Comparison of ENCODE assay signal across 30 mouse cellular contexts in genomic region chr7:55519579-55519978, GRCm38 (mm10).
DNase-seq lines count a peak whose midpoint lies in the region; ATAC-seq and TF ChIP-seq lines count a peak whose summit lies in the region.
"Had no signal": no experiment of that assay in that cellular context is flagged by ENCODE, and none has a peak within 500 bp of the region (broad histone marks: within the 10 kb centered on the region; RNA-seq: fewer than 3 reads in every experiment).

No protein-coding gene starts in this region.

- no peaks in the 10 kb centered on the region for H3K27me3 ChIP-seq in embryonic facial prominence, embryonic 14.5 days (replicated peaks; ENCODE audit: control insufficient read depth, insufficient read depth, low read length)
- no peaks in the 10 kb centered on the region for H3K27me3 ChIP-seq in embryonic facial prominence, embryonic 10.5 days (replicated peaks; ENCODE audit: low read depth, poor library complexity, severe bottlenecking)
- H3K27me3 ChIP-seq in forebrain, embryonic 16.5 days (replicated peaks; ENCODE audit: control insufficient read depth, insufficient read depth, low read length): no peaks in the 10 kb centered on the region
- no peaks in the 10 kb centered on the region for H3K27me3 ChIP-seq in forebrain, embryonic 13.5 days
- H3K27me3 ChIP-seq in lung, postnatal 0 days (replicated peaks; ENCODE audit: insufficient read depth, low read length): no peaks in the 10 kb centered on the region
- H3K27me3 ChIP-seq in stomach, postnatal 0 days (ENCODE audit: control insufficient read depth, insufficient read depth, low read length): no peaks in the 10 kb centered on the region
- H3K27me3 ChIP-seq: embryonic facial prominence, embryonic 15.5 days; heart, embryonic 12.5 days; heart, embryonic 15.5 days; hindbrain, embryonic 13.5 days; intestine, embryonic 15.5 days; Patski had no signal

- no peaks in the 10 kb centered on the region for H3K4me1 ChIP-seq in embryonic facial prominence, embryonic 14.5 days (ENCODE audit: control insufficient read depth, insufficient read depth, low read length)
- H3K4me1 ChIP-seq in embryonic facial prominence, embryonic 10.5 days: no peaks in the 10 kb centered on the region
- no peaks in the 10 kb centered on the region for H3K4me1 ChIP-seq in forebrain, embryonic 16.5 days (replicated peaks; ENCODE audit: control insufficient read depth, insufficient read depth, low read length)
- no peaks in the 10 kb centered on the region for H3K4me1 ChIP-seq in forebrain, embryonic 13.5 days
- H3K4me1 ChIP-seq in lung, postnatal 0 days (ENCODE audit: insufficient read depth, low read depth, low read length): no peaks in the 10 kb centered on the region
- H3K4me1 ChIP-seq in stomach, postnatal 0 days (replicated peaks; ENCODE audit: control insufficient read depth, insufficient read depth): no peaks in the 10 kb centered on the region
- H3K4me1 ChIP-seq: embryonic facial prominence, embryonic 15.5 days; heart, embryonic 12.5 days; heart, embryonic 15.5 days; hindbrain, embryonic 10.5 days; hindbrain, embryonic 13.5 days; intestine, embryonic 15.5 days had no signal

- H3K9me3 ChIP-seq in embryonic facial prominence, embryonic 14.5 days (ENCODE audit: control insufficient read depth, low read length): no peaks in the 10 kb centered on the region
- H3K9me3 ChIP-seq in embryonic facial prominence, embryonic 10.5 days: no peaks in the 10 kb centered on the region
- H3K9me3 ChIP-seq in forebrain, embryonic 16.5 days (ENCODE audit: control insufficient read depth, low read length): no peaks in the 10 kb centered on the region
- H3K9me3 ChIP-seq in forebrain, embryonic 13.5 days (replicated peaks): no peaks in the 10 kb centered on the region
- H3K9me3 ChIP-seq in lung, postnatal 0 days (ENCODE audit: low read length): no peaks in the 10 kb centered on the region
- no peaks in the 10 kb centered on the region for H3K9me3 ChIP-seq in stomach, postnatal 0 days (ENCODE audit: control insufficient read depth, low read length)
- H3K9me3 ChIP-seq: embryonic facial prominence, embryonic 15.5 days; G1E; heart, embryonic 12.5 days; heart, embryonic 15.5 days; hindbrain, embryonic 10.5 days; hindbrain, embryonic 13.5 days; intestine, embryonic 15.5 days had no signal

- H3K27ac ChIP-seq in embryonic facial prominence, embryonic 14.5 days (replicated peaks; ENCODE audit: low read depth, low read length): no peak overlapping the region
- H3K27ac ChIP-seq in embryonic facial prominence, embryonic 10.5 days (replicated peaks): no peak overlapping the region
- H3K27ac ChIP-seq in forebrain, embryonic 16.5 days (ENCODE audit: low read length): no peak overlapping the region
- H3K27ac ChIP-seq in forebrain, embryonic 13.5 days: no peak overlapping the region
- H3K27ac ChIP-seq in lung, postnatal 0 days (ENCODE audit: low read length): no peak overlapping the region
- H3K27ac ChIP-seq in stomach, postnatal 0 days (replicated peaks): no peak overlapping the region
- H3K27ac ChIP-seq: embryonic facial prominence, embryonic 15.5 days; heart, embryonic 15.5 days; hindbrain, embryonic 10.5 days; hindbrain, embryonic 13.5 days; intestine, embryonic 15.5 days had no signal

- peak; percentile 23 for DNase-seq in embryonic facial prominence, embryonic 14.5 days (ENCODE audit: low spot score)
- no peak for DNase-seq in embryonic facial prominence, embryonic 10.5 days (ENCODE audit: low spot score)
- DNase-seq in lung, postnatal 0 days (ENCODE audit: low spot score): peak; percentile 6
- no peak for DNase-seq in lung, postnatal 25 days (ENCODE audit: low spot score)
- no peak for DNase-seq in stomach, postnatal 0 days (ENCODE audit: low spot score)
- DNase-seq in heart, adult 9 months (ENCODE audit: low spot score in 2 of 2): no peak
- DNase-seq: adrenal gland, postnatal 10 days; adrenal gland, postnatal 36 days; B cell, adult 2 months; cerebellum, adult 11-12 months; cerebellum, adult 8-10 months; cerebellum, postnatal 10 days; cerebellum, postnatal 36 days; embryo, embryonic 11 days; gastrocnemius, postnatal 10 days; heart, adult 11 months; heart, postnatal 10 days; heart, postnatal 36 days; kidney, adult 11 months had no signal

- no peak for TF ChIP-seq EP300 in lung, postnatal 0 days (IDR thresholded peaks at IDR 0.05)
- TF ChIP-seq EP300 in stomach, postnatal 0 days (optimal IDR thresholded peaks at IDR 0.05): no peak

- H3K4me2 ChIP-seq in embryonic facial prominence, embryonic 14.5 days (ENCODE audit: low read depth, low read length): no peak overlapping the region
- H3K4me2 ChIP-seq in forebrain, embryonic 16.5 days (ENCODE audit: low read length): no peak overlapping the region
- no peak overlapping the region for H3K4me2 ChIP-seq in forebrain, embryonic 13.5 days
- H3K4me2 ChIP-seq in lung, postnatal 0 days (replicated peaks; ENCODE audit: low read depth, low read length): no peak overlapping the region
- H3K4me2 ChIP-seq in stomach, postnatal 0 days (replicated peaks; ENCODE audit: low read depth): no peak overlapping the region
- H3K4me2 ChIP-seq: embryonic facial prominence, embryonic 15.5 days; heart, embryonic 12.5 days; heart, embryonic 15.5 days; hindbrain, embryonic 13.5 days; intestine, embryonic 15.5 days had no signal

- no peaks in the 10 kb centered on the region for H3K36me3 ChIP-seq in embryonic facial prominence, embryonic 14.5 days (ENCODE audit: control insufficient read depth, insufficient read depth, low read length)
- no peaks in the 10 kb centered on the region for H3K36me3 ChIP-seq in embryonic facial prominence, embryonic 10.5 days (replicated peaks)
- H3K36me3 ChIP-seq in forebrain, embryonic 16.5 days (ENCODE audit: control insufficient read depth, insufficient read depth): no peaks in the 10 kb centered on the region
- H3K36me3 ChIP-seq in forebrain, embryonic 13.5 days (ENCODE audit: poor library complexity, severe bottlenecking): no peaks in the 10 kb centered on the region
- H3K36me3 ChIP-seq in lung, postnatal 0 days (ENCODE audit: insufficient read depth, low read length): no peaks in the 10 kb centered on the region
- no peaks in the 10 kb centered on the region for H3K36me3 ChIP-seq in stomach, postnatal 0 days (ENCODE audit: control insufficient read depth, insufficient read depth, low read length)
- H3K36me3 ChIP-seq: embryonic facial prominence, embryonic 15.5 days; G1E; heart, embryonic 12.5 days; heart, embryonic 15.5 days; hindbrain, embryonic 10.5 days; hindbrain, embryonic 13.5 days; intestine, embryonic 15.5 days had no signal

- H3K4me3 ChIP-seq in embryonic facial prominence, embryonic 14.5 days (ENCODE audit: low read depth, low read length): no peak overlapping the region
- H3K4me3 ChIP-seq in embryonic facial prominence, embryonic 10.5 days: no peak overlapping the region
- H3K4me3 ChIP-seq in forebrain, embryonic 16.5 days (replicated peaks; ENCODE audit: low read length): no peak overlapping the region
- H3K4me3 ChIP-seq in forebrain, embryonic 13.5 days: no peak overlapping the region
- H3K4me3 ChIP-seq in lung, postnatal 0 days (ENCODE audit: low read depth, low read length): no peak overlapping the region
- H3K4me3 ChIP-seq in stomach, postnatal 0 days (ENCODE audit: low read depth, low read length): no peak overlapping the region
- H3K4me3 ChIP-seq: embryonic facial prominence, embryonic 15.5 days; heart, embryonic 12.5 days; heart, embryonic 15.5 days; hindbrain, embryonic 10.5 days; hindbrain, embryonic 13.5 days; intestine, embryonic 15.5 days had no signal

- TF ChIP-seq CTCF in lung, postnatal 0 days (IDR thresholded peaks at IDR 0.05): no peak
- TF ChIP-seq CTCF in stomach, postnatal 0 days (IDR thresholded peaks at IDR 0.05; ENCODE audit: low read depth): no peak

- ATAC-seq in embryonic facial prominence, embryonic 14.5 days (ENCODE audit: low read depth): peak; percentile 37; the same call in 1 of the 2 replicates
- 0 out of 2 replicates have a peak, but pooled peaks have one; percentile 33 for ATAC-seq in forebrain, embryonic 16.5 days
- no peak for ATAC-seq in forebrain, embryonic 13.5 days
- ATAC-seq in lung, postnatal 0 days: no peak
- ATAC-seq in stomach, postnatal 0 days (ENCODE audit: low FRiP score, low TSS enrichment): no peak
- ATAC-seq: hindbrain, embryonic 16.5 days; intestine, embryonic 15.5 days; Patski had no signal

- no peak overlapping the region for H3K9ac ChIP-seq in embryonic facial prominence, embryonic 14.5 days (ENCODE audit: low read depth, low read length)
- no peak overlapping the region for H3K9ac ChIP-seq in forebrain, embryonic 16.5 days (replicated peaks; ENCODE audit: low read depth, low read length)
- H3K9ac ChIP-seq in forebrain, embryonic 13.5 days: no peak overlapping the region
- H3K9ac ChIP-seq in lung, postnatal 0 days (replicated peaks; ENCODE audit: low read depth): no peak overlapping the region
- H3K9ac ChIP-seq in stomach, postnatal 0 days (ENCODE audit: low read length): no peak overlapping the region
- H3K9ac ChIP-seq: embryonic facial prominence, embryonic 15.5 days; heart, embryonic 12.5 days; heart, embryonic 15.5 days; hindbrain, embryonic 13.5 days; intestine, embryonic 15.5 days had no signal

- WGBS in embryonic facial prominence, embryonic 14.5 days: 56% methylated on average over 3 of the region's 3 CpGs
- 83% methylated on average over 3 of the region's 3 CpGs for WGBS in embryonic facial prominence, embryonic 10.5 days
- 70% methylated on average over 3 of the region's 3 CpGs for WGBS in forebrain, embryonic 16.5 days
- WGBS in forebrain, embryonic 13.5 days: 82% methylated on average over 3 of the region's 3 CpGs
- 58% methylated on average over 3 of the region's 3 CpGs for WGBS in lung, postnatal 0 days
- WGBS in stomach, postnatal 0 days: 61% methylated on average over 3 of the region's 3 CpGs

Comparison
In these comparisons a context has a peak if more than half of its experiments do, and no peak if none do; other contexts are left out.
1. ATAC-seq: peak in embryonic facial prominence, embryonic 14.5 days (single experiment) and forebrain, embryonic 16.5 days (single experiment); none in forebrain, embryonic 13.5 days (single experiment), lung, postnatal 0 days (single experiment) and stomach, postnatal 0 days (single experiment).
2. DNase-seq: peak in embryonic facial prominence, embryonic 14.5 days (single experiment) and lung, postnatal 0 days (single experiment); none in embryonic facial prominence, embryonic 10.5 days (single experiment), lung, postnatal 25 days (single experiment), stomach, postnatal 0 days (single experiment) and heart, adult 9 months (0 of 2).